Mouse (Mus musculus) heart, postnatal 0 days (tissue): ENCODE data around the gene Sgo1.

Experiments
- CTCF ChIP-seq: IDR thresholded peaks from 2 replicates; pipeline ENCODE4 v1.5.1; 2016; ENCODE audit warnings: antibody characterized with exemption, control low read depth, low read depth
- EP300 ChIP-seq: IDR thresholded peaks from 2 replicates; pipeline ENCODE4 v1.6.1; 2016; ENCODE audit warnings: antibody characterized with exemption, low read depth

DNA sequence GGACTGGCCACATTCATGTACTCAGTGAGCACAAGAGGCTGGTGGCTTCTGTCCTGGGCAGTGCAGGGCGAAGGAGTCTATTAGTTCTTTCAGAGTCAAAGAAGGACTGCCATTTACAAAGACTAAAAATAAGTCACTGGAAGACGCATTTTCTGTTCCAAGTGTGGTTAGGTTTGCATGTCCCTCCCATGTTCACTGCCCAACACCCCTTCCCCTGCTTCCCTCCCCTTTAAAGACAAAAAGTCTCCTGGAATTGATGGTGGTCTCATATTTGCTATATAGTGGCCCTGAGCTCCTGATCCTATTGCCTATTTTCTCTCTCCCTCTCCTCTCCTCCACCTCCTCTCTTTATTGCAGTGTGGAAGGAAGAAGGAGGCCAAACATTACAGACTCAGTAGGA, 33.2 kb downstream of the Sgo1 start:
- TF ChIP-seq CTCF (no peak), EP300 (no peak)
